Mouse (Mus musculus): Measurements from ENCODE around the gene Kif5a. TPM values are rescaled to one million over a fixed set of nuclear protein-coding genes. Genes with fewer than 3 reads are reported as not detected.

The Kif5a gene
- polyA plus RNA-seq, 1 experiment, result 1.6 TPM

DNA sequence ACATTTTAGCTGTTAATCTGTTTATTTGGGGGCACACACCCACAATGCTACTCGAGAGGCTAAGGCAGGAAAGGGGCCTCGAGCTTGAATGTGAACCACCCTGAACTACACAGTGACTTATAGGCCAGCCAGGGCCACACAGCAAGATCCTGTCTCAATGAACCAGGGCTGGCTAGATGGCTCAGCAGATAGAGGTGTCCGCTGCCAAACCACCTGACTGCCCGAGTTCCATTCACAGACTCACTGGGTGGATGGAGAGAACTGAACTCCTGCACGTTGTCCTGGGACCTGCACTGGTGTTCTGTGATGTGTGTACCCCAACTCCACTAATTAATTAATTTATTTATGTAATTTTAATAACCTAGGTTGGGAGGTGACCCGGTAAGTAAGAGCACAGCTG lies 5.4 kb downstream of the Kif5a start:
- H3K27ac ChIP-seq (ENCODE audit: insufficient read depth, low read length), result no peak overlapping the region
- H3K4me3 ChIP-seq (ENCODE audit: insufficient read depth, low read length), result no peak overlapping the region
- no peak for TF ChIP-seq POLR2A (IDR thresholded peaks at IDR 0.05; ENCODE audit: low read depth, low read length)
- TF ChIP-seq CTCF (IDR thresholded peaks at IDR 0.05; ENCODE audit: borderline replicate concordance, insufficient read depth, low read length), result no peak
- H3K4me1 ChIP-seq (ENCODE audit: control insufficient read depth, insufficient read depth, low read length), result no peaks in the 10 kb centered on the region

DNA sequence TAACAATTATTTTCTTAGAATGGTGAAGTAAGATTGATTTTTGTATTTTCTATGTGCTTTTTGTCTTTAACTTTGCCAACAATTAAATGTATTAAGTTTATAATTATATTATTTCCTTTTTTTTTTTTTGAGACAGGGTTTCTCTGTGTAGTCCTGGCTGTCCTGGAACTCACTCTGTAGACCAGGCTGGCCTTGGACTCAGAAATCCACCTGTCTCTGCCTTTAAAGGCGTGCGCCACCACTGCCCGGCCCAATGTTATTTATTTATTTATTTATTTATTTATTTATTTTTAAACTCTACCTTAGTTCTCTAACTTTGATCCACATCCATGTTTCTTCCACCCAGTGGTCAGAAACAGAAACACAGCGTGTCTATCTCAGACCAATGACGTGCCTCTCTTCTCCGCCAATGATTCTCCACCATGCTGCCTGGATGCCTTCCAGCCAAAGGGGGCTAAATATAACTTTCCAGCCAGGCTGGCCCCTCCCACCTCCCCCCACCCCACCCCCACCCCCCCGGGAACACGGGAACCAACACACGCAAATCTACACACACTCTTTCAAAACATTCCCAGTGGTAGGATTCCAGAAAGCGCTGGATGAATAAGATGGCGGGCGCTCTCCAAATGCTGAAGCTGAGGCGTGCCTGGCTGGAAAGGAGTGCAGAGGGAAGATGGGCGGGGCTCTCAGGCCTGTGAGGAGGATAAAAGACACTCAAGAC lies 7.4 kb downstream of the Kif5a start:
- H3K27ac ChIP-seq (ENCODE audit: insufficient read depth, low read length), result no peak overlapping the region
- TF ChIP-seq POLR2A (IDR thresholded peaks at IDR 0.05; ENCODE audit: low read depth, low read length), result no peak
- no peak for TF ChIP-seq CTCF (IDR thresholded peaks at IDR 0.05; ENCODE audit: borderline replicate concordance, insufficient read depth, low read length)
- no peak overlapping the region for H3K4me3 ChIP-seq (ENCODE audit: insufficient read depth, low read length)

DNA sequence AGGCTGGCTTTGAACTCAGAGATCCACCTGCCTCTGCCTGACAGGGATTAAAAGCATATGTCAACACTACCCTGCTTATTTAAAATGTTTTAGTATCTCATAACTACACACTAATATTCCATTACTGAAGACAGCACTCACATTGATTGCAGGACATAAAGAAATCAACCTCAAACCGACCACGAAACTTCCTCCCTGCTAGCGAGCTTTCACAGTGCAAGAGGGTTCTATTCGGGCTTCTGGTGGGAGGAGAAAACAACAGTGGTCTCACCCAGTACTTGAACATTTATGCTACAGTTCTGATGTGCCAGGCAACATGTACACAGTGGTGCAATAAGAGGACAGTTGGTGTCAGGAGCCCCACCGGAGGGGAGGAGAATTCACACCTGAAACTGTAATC lies 12.3 kb downstream of the Kif5a start:
- Histone ChIP-seq H3K27ac (ENCODE audit: insufficient read depth, low read length) (no peak overlapping the region), H3K4me1 (ENCODE audit: control insufficient read depth, insufficient read depth, low read length) (no peaks in the 10 kb centered on the region), H3K4me3 (ENCODE audit: insufficient read depth, low read length) (no peak overlapping the region)
- no peak for TF ChIP-seq POLR2A (IDR thresholded peaks at IDR 0.05; ENCODE audit: low read depth, low read length)
- no peak for TF ChIP-seq CTCF (IDR thresholded peaks at IDR 0.05; ENCODE audit: borderline replicate concordance, insufficient read depth, low read length)

More for the DNA sequence above, 7.4 kb downstream of the Kif5a start:
- no peaks in the 10 kb centered on the region for H3K4me1 ChIP-seq (ENCODE audit: control insufficient read depth, insufficient read depth, low read length)

DNA sequence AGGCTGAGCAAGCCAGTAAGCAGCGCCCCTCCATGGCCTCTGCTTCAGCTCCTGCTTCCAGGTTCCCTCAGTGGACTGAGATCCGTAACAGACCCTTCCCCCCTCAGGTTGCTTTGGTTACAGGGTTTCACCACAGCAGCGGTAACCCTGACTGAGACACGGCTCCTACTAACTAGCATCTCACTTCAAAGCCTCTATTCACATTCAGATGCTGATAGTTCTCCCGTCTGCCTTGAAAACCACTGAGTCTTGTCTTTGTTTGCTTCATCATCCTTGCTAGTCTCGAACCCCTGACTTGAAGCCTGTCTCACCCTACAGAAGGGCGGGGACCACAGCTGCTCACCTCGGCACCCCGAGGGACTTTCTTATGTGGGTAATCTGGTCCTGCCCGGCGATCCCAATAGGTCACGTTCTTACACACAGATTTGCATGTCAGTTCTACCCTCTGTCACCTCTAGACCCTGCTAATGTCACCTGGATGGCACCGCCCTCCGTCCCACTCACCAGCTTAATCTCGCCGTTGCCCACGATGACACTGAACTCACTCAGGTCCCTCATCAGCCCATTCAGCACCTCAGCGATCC lies 24.8 kb downstream of the Kif5a start:
- no peak for TF ChIP-seq CTCF (IDR thresholded peaks at IDR 0.05; ENCODE audit: borderline replicate concordance, insufficient read depth, low read length)
- Histone ChIP-seq H3K4me1 (ENCODE audit: control insufficient read depth, insufficient read depth, low read length) (no peaks in the 10 kb centered on the region), H3K4me3 (ENCODE audit: insufficient read depth, low read length) (no peak overlapping the region), H3K27ac (ENCODE audit: insufficient read depth, low read length) (no peak overlapping the region)

DNA sequence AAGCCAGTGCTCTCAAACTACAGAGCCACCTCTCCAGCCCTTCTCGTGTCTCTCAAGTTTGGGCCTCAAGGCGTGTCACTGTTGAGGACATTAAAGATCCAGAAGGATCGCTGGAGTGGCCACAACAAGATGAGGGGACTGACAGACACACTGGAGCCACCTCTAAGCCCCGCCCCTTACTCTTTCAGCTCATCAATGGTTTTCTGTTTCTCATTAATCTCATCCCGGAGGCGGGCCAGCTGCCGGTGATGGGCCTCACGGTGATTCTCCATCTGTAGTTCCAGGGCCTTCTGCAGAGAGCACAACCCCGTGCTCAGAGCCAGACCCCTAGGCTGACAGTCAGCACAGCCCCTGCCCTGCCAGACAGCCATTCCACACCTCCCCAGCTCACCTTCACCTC lies 26.6 kb downstream of the Kif5a start:
- TF ChIP-seq CTCF (IDR thresholded peaks at IDR 0.05; ENCODE audit: borderline replicate concordance, insufficient read depth, low read length) (no peak), POLR2A (IDR thresholded peaks at IDR 0.05; ENCODE audit: low read depth, low read length) (no peak)
- no peak overlapping the region for H3K27ac ChIP-seq (ENCODE audit: insufficient read depth, low read length)
- no peak overlapping the region for H3K4me3 ChIP-seq (ENCODE audit: insufficient read depth, low read length)
- H3K4me1 ChIP-seq (ENCODE audit: control insufficient read depth, insufficient read depth, low read length), result no peaks in the 10 kb centered on the region

DNA sequence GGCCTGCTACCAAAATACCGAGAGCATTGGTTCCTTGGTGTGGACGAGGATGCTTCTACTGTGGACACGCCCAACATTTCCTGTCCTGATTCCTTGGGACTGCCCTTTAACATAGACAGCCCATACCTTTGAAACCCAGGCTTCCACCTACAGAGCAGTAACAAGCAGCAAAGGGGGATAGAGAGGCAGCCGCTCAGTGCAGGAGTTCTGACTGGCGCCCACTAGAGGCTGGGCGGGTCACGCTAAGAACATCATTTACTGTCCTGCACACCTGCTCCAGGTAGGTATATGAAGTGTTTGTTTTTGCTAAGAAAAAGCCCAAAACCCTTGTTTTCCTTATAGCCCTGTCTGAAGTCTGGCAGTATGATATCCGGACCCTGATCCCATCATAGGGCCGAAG lies 30.0 kb downstream of the Kif5a start:
- no peak overlapping the region for H3K27ac ChIP-seq (ENCODE audit: insufficient read depth, low read length)
- H3K4me1 ChIP-seq (ENCODE audit: control insufficient read depth, insufficient read depth, low read length), result no peaks in the 10 kb centered on the region
- TF ChIP-seq CTCF (IDR thresholded peaks at IDR 0.05; ENCODE audit: borderline replicate concordance, insufficient read depth, low read length) (no peak), POLR2A (IDR thresholded peaks at IDR 0.05; ENCODE audit: low read depth, low read length) (no peak)
- no peak overlapping the region for H3K4me3 ChIP-seq (ENCODE audit: insufficient read depth, low read length)

DNA sequence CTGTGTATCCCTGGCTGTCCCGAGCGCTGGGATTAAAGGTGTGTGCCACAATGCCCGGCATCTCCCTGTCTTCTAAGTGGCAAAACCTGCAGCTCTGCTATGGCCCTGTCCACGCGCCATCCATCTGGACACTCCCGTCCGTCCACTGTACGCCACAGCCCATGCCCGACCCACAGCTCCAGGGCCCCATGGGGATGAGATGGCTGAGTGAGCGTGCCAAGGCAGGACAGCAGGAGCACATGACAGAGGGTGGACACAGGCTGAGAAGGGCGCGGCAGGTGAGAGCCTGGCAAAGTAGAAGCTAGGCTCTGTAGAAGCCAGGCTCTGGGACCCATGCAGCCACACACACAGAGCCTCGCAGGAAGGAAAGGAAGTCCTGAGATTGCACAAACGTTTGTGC lies 31.4 kb downstream of the Kif5a start:
- H3K27ac ChIP-seq (ENCODE audit: insufficient read depth, low read length), result no peak overlapping the region

DNA sequence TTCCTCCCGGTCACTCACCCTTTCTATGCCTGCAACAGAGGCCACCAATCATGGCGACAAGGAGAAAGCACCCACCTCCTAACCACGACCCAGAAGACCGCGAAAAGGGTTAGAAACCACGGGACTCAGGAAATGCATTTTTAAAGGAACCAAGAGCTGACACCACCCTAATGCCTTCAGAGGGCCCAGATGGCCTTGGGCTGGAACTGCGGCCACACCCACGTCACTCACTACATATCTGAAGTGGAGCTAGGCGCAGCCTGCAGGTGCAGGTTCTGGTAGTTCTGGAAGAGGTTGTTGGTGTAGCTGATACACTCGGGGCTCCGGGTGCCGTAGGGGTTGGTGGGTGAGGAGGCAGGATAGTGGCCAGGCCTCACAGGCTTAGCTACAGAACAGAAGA lies 32.5 kb downstream of the Kif5a start:
- Histone ChIP-seq H3K4me1 (ENCODE audit: control insufficient read depth, insufficient read depth, low read length) (no peaks in the 10 kb centered on the region), H3K27ac (ENCODE audit: insufficient read depth, low read length) (no peak overlapping the region), H3K4me3 (ENCODE audit: insufficient read depth, low read length) (no peak overlapping the region)
- no peak for TF ChIP-seq POLR2A (IDR thresholded peaks at IDR 0.05; ENCODE audit: low read depth, low read length)
- no peak for TF ChIP-seq CTCF (IDR thresholded peaks at IDR 0.05; ENCODE audit: borderline replicate concordance, insufficient read depth, low read length)

More for the DNA sequence above, 31.4 kb downstream of the Kif5a start:
- H3K4me1 ChIP-seq (ENCODE audit: control insufficient read depth, insufficient read depth, low read length), result no peaks in the 10 kb centered on the region
- TF ChIP-seq CTCF (IDR thresholded peaks at IDR 0.05; ENCODE audit: borderline replicate concordance, insufficient read depth, low read length) (no peak), POLR2A (IDR thresholded peaks at IDR 0.05; ENCODE audit: low read depth, low read length) (no peak)
- no peak overlapping the region for H3K4me3 ChIP-seq (ENCODE audit: insufficient read depth, low read length)

DNA sequence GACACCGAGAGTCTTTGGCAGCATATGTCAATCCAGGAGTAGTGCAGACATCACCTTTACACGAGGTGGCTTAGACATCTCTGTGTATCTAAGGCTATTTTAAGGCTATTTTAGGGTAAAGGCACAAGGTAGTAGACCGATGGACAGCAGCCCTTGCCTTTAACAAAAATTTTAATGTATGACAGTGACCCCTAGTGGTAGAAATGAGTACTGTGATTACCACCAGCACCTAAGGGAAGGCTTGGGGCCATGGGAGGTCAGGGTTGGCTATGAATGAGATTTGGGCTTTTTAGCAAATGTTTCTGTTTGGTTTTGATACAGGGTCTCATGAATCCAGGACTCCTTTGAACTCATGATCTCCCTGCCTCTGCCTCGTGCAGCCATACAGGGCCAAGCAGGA lies 34.3 kb downstream of the Kif5a start:
- Histone ChIP-seq H3K4me3 (ENCODE audit: insufficient read depth, low read length) (no peak overlapping the region), H3K4me1 (ENCODE audit: control insufficient read depth, insufficient read depth, low read length) (no peaks in the 10 kb centered on the region), H3K27ac (ENCODE audit: insufficient read depth, low read length) (no peak overlapping the region)
- TF ChIP-seq CTCF (IDR thresholded peaks at IDR 0.05; ENCODE audit: borderline replicate concordance, insufficient read depth, low read length) (no peak), POLR2A (IDR thresholded peaks at IDR 0.05; ENCODE audit: low read depth, low read length) (no peak)

DNA sequence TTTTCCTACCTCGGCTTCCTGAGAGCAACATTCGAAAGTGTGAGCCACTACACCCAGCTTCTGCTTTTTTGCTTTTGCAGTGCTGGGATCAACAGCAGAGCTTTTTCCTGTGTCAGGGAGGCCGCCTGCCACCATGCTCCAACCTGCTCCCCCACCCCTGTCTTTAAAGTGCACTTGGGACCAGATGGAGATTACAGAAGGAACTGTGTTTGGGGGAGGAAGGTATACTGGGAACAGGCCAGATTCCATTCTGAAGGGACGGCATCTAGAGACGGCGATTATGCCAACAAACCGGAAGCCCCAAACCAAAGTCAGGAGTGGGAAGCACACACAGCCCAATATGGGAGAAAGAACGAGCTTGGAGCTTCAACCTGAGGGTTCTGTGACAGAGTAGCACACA lies 36.0 kb downstream of the Kif5a start:
- Histone ChIP-seq H3K27ac (ENCODE audit: insufficient read depth, low read length) (no peak overlapping the region), H3K4me1 (ENCODE audit: control insufficient read depth, insufficient read depth, low read length) (no peaks in the 10 kb centered on the region), H3K4me3 (ENCODE audit: insufficient read depth, low read length) (no peak overlapping the region)
- TF ChIP-seq POLR2A (IDR thresholded peaks at IDR 0.05; ENCODE audit: low read depth, low read length), result no peak
- TF ChIP-seq CTCF (IDR thresholded peaks at IDR 0.05; ENCODE audit: borderline replicate concordance, insufficient read depth, low read length), result no peak
